Mouse (Mus musculus): ENCODE data around the gene Gm6268. TPM values are rescaled to one million over a fixed set of nuclear protein-coding genes. Genes with fewer than 3 reads are reported as not detected.

Gm6268 gene
- polyA plus RNA-seq, 1 experiment, result not detected

DNA sequence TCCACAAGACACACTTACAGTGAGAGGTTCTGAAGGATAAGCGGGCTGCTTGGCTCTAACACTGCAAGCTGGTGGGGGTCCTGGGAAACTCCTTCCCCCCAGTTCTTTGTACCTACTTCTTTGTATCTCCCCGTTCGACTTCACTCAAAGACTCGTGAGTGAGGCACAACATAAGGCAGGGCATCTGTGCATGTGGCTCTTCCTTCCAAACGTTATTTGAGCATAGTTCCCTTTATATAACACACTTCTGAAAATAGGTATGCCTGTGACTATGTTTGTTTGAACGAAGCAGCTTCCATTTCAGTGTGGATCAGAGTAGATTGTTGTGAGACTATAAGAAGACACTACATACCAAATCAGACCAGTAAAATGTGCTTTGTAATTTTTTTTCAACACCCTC lies 8.4 kb upstream of the Gm6268 start:
- TF ChIP-seq USF1 (IDR thresholded peaks at IDR 0.05; ENCODE audit: low read depth) (no peak), E2F4 (IDR thresholded peaks at IDR 0.05; ENCODE audit: insufficient read depth) (no peak), CEBPB (IDR thresholded peaks at IDR 0.05; ENCODE audit: insufficient read depth, poor library complexity, severe bottlenecking) (no peak), TCF3 (IDR thresholded peaks at IDR 0.05; ENCODE audit: insufficient read length, low read depth) (no peak), REST (IDR thresholded peaks at IDR 0.05; ENCODE audit: insufficient read depth, insufficient read length) (no peak), MYOD1 (IDR thresholded peaks at IDR 0.05; ENCODE audit: control insufficient read depth in 1 of 3, insufficient read length in 2 of 3, low read depth in 2 of 3) (no peak), POLR2A (IDR thresholded peaks at IDR 0.05; ENCODE audit: insufficient read length, low read depth) (no peak)
- Histone ChIP-seq H3K4me3 (no peak overlapping the region), H3K36me3 (ENCODE audit: control insufficient read depth, insufficient read depth) (no peaks in the 10 kb centered on the region), H3ac (ENCODE audit: control insufficient read depth, insufficient read length) (no peak overlapping the region), H3K79me2 (ENCODE audit: control insufficient read depth, insufficient read depth) (no peaks in the 10 kb centered on the region), H3K27me3 (ENCODE audit: control insufficient read depth, insufficient read depth, insufficient read length) (no peaks in the 10 kb centered on the region), H3K4me2 (ENCODE audit: low read depth) (no peak overlapping the region)

DNA sequence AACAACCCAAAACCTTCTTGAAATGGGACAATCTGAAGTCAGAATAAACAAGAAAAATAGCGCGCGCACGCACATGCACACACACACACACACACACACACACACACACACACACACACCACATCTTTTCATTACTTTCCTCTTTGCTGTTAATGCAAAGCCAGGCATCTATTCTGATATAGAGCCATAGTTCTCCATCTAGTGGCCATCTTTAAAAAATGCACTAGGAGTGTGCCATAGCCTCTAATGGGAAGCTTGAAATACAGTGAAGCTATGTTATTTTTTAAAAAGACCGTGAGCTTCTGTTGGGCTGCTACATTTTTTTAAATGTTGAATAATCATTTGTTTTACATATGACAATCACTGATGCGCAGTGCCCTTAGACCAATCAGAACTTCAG lies 7.8 kb upstream of the Gm6268 start:
- Histone ChIP-seq H3K79me2 (ENCODE audit: control insufficient read depth, insufficient read depth) (no peaks in the 10 kb centered on the region), H3ac (ENCODE audit: control insufficient read depth, insufficient read length) (no peak overlapping the region), H3K27me3 (ENCODE audit: control insufficient read depth, insufficient read depth, insufficient read length) (no peaks in the 10 kb centered on the region), H3K4me3 (no peak overlapping the region), H3K4me2 (ENCODE audit: low read depth) (no peak overlapping the region), H3K36me3 (ENCODE audit: control insufficient read depth, insufficient read depth) (no peaks in the 10 kb centered on the region)
- TF ChIP-seq MAX (IDR thresholded peaks at IDR 0.05; ENCODE audit: low read depth) (no peak), MYOD1 (IDR thresholded peaks at IDR 0.05; ENCODE audit: control insufficient read depth in 1 of 3, insufficient read length in 2 of 3, low read depth in 2 of 3) (no peak), TCF12 (IDR thresholded peaks at IDR 0.05; ENCODE audit: insufficient read depth, poor library complexity, severe bottlenecking) (no peak), SRF (IDR thresholded peaks at IDR 0.05; ENCODE audit: control insufficient read depth, insufficient read length, low read depth) (no peak), USF1 (IDR thresholded peaks at IDR 0.05; ENCODE audit: low read depth) (no peak), CEBPB (IDR thresholded peaks at IDR 0.05; ENCODE audit: insufficient read depth, poor library complexity, severe bottlenecking) (no peak), POLR2AphosphoS2 (IDR thresholded peaks at IDR 0.05; ENCODE audit: insufficient read length, low read depth) (no peak), TCF3 (IDR thresholded peaks at IDR 0.05; ENCODE audit: insufficient read length, low read depth) (no peak), E2F4 (IDR thresholded peaks at IDR 0.05; ENCODE audit: insufficient read depth) (no peak), REST (IDR thresholded peaks at IDR 0.05; ENCODE audit: insufficient read depth, insufficient read length) (no peak), MYOG (IDR thresholded peaks at IDR 0.05; ENCODE audit: control insufficient read depth in 1 of 3, insufficient read depth in 1 of 3, insufficient read length in 2 of 3, low read depth in 2 of 3) (no peak), POLR2A (IDR thresholded peaks at IDR 0.05; ENCODE audit: insufficient read length, low read depth) (no peak)

DNA sequence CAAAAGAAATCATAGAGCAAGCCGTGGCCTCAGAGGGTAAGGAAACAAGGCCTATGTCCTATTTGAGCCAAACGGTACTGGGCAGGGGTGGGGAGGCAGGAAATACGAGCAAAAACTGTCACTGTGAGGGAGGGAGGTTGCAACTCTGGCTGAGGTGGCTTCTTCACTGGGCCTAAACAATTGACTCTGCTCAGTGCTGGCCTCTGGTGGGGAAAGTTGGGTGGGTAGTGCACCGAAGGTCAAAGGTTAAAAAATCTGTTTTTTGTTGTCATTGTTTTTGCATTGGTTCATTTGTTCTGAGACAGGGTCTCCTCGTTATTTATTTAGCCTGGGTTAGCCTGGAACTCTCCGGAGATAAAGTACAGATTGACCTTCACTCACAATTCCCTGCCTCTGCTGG lies 1.2 kb downstream of the Gm6268 start:
- Histone ChIP-seq H3K4me3 (no peak overlapping the region), H3K4me2 (ENCODE audit: low read depth) (no peak overlapping the region), H3K79me2 (ENCODE audit: control insufficient read depth, insufficient read depth) (no peaks in the 10 kb centered on the region), H3ac (ENCODE audit: control insufficient read depth, insufficient read length) (no peak overlapping the region), H3K36me3 (ENCODE audit: control insufficient read depth, insufficient read depth) (no peaks in the 10 kb centered on the region), H3K27me3 (ENCODE audit: control insufficient read depth, insufficient read depth, insufficient read length) (no peaks in the 10 kb centered on the region)
- TF ChIP-seq POLR2AphosphoS2 (IDR thresholded peaks at IDR 0.05; ENCODE audit: insufficient read length, low read depth) (no peak), REST (IDR thresholded peaks at IDR 0.05; ENCODE audit: insufficient read depth, insufficient read length) (no peak), POLR2A (IDR thresholded peaks at IDR 0.05; ENCODE audit: insufficient read length, low read depth) (no peak), MAX (IDR thresholded peaks at IDR 0.05; ENCODE audit: low read depth) (no peak), USF1 (IDR thresholded peaks at IDR 0.05; ENCODE audit: low read depth) (no peak), TCF12 (IDR thresholded peaks at IDR 0.05; ENCODE audit: insufficient read depth, poor library complexity, severe bottlenecking) (no peak), MYOD1 (IDR thresholded peaks at IDR 0.05; ENCODE audit: control insufficient read depth in 1 of 3, insufficient read length in 2 of 3, low read depth in 2 of 3) (no peak), CEBPB (IDR thresholded peaks at IDR 0.05; ENCODE audit: insufficient read depth, poor library complexity, severe bottlenecking) (no peak), E2F4 (IDR thresholded peaks at IDR 0.05; ENCODE audit: insufficient read depth) (no peak), TCF3 (IDR thresholded peaks at IDR 0.05; ENCODE audit: insufficient read length, low read depth) (no peak), SRF (IDR thresholded peaks at IDR 0.05; ENCODE audit: control insufficient read depth, insufficient read length, low read depth) (no peak), MYOG (IDR thresholded peaks at IDR 0.05; ENCODE audit: control insufficient read depth in 1 of 3, insufficient read depth in 1 of 3, insufficient read length in 2 of 3, low read depth in 2 of 3) (no peak)

DNA sequence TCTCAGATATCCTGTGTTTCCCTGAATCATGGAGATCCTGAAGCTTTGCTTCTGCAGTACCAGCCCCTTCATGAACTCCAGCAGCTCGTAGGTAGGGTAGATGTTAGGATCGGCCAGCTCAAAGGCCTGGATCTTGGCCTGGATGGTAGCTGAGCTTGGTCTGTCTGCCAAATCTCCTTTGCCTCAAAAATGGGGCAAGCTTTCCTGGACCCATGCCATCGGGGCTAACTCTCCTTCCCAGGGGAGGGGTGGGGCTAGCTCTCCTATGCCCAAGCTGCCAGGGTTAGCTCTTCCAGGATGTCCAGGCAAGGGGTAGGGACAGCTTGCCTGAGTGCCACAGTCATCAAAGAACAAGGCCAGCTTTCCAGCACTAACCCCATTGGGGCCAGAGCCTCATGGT lies 18.1 kb downstream of the Gm6268 start:
- no peak overlapping the region for H3K4me2 ChIP-seq (ENCODE audit: low read depth)
- H3K79me2 ChIP-seq (ENCODE audit: control insufficient read depth, insufficient read depth), result no peaks in the 10 kb centered on the region
- H3K36me3 ChIP-seq (ENCODE audit: control insufficient read depth, insufficient read depth), result no peaks in the 10 kb centered on the region
- no peak for TF ChIP-seq POLR2AphosphoS2 (IDR thresholded peaks at IDR 0.05; ENCODE audit: insufficient read length, low read depth)
- no peak for TF ChIP-seq MYOD1 (IDR thresholded peaks at IDR 0.05; ENCODE audit: control insufficient read depth in 1 of 3, insufficient read length in 2 of 3, low read depth in 2 of 3)
- TF ChIP-seq CEBPB (IDR thresholded peaks at IDR 0.05; ENCODE audit: insufficient read depth, poor library complexity, severe bottlenecking), result no peak
- TF ChIP-seq TCF3 (IDR thresholded peaks at IDR 0.05; ENCODE audit: insufficient read length, low read depth), result no peak
- TF ChIP-seq SRF (IDR thresholded peaks at IDR 0.05; ENCODE audit: control insufficient read depth, insufficient read length, low read depth), result no peak
- TF ChIP-seq POLR2A (IDR thresholded peaks at IDR 0.05; ENCODE audit: insufficient read length, low read depth), result no peak
- TF ChIP-seq E2F4 (IDR thresholded peaks at IDR 0.05; ENCODE audit: insufficient read depth), result no peak
- no peak for TF ChIP-seq MYOG (IDR thresholded peaks at IDR 0.05; ENCODE audit: control insufficient read depth in 1 of 3, insufficient read depth in 1 of 3, insufficient read length in 2 of 3, low read depth in 2 of 3)
- no peak for TF ChIP-seq TCF12 (IDR thresholded peaks at IDR 0.05; ENCODE audit: insufficient read depth, poor library complexity, severe bottlenecking)
- TF ChIP-seq USF1 (IDR thresholded peaks at IDR 0.05; ENCODE audit: low read depth), result no peak
- TF ChIP-seq REST (IDR thresholded peaks at IDR 0.05; ENCODE audit: insufficient read depth, insufficient read length), result no peak
- TF ChIP-seq MAX (IDR thresholded peaks at IDR 0.05; ENCODE audit: low read depth), result no peak
- no peaks in the 10 kb centered on the region for H3K27me3 ChIP-seq (ENCODE audit: control insufficient read depth, insufficient read depth, insufficient read length)
- H3K4me3 ChIP-seq, result no peak overlapping the region
- H3ac ChIP-seq (ENCODE audit: control insufficient read depth, insufficient read length), result no peak overlapping the region
